Mouse (Mus musculus): ENCODE data around the gene C1qtnf9. TPM values are rescaled to one million over a fixed set of nuclear protein-coding genes. Genes with fewer than 3 reads are reported as not detected.

Gene C1qtnf9
- total and polyA plus RNA-seq, 2 experiments from 2014 or later: not detected

- Histone ChIP-seq H3K36me3 (ENCODE audit: insufficient read depth) (peaks cover 28% of the 10 kb centered on the region), H3K4me1 (ENCODE audit: insufficient read depth) (no peaks in the 10 kb centered on the region), H3K4me2 (ENCODE audit: low read depth) (no peak overlapping the region), H3K4me3 (ENCODE audit: low read depth, low read length) (no peak overlapping the region), H3K9ac (no peak overlapping the region), H3K27me3 (ENCODE audit: insufficient read depth, low read length) (no peaks in the 10 kb centered on the region), H3K27ac (ENCODE audit: low read depth, low read length) (no peak overlapping the region), H3K9me3 (ENCODE audit: low read length) (no peaks in the 10 kb centered on the region)
- DNase-seq (no peak), ATAC-seq (no peak)
- WGBS: 80% methylated on average over 1 of the region's 1 CpGs
- TF ChIP-seq CTCF (IDR thresholded peaks at IDR 0.05; ENCODE audit: low read depth): no peak
These were observed 37.9 kb downstream of the C1qtnf9 start for GRCm38 (mm10) chr14:60805871-60806270.

- no peaks in the 10 kb centered on the region for H3K4me1 ChIP-seq (ENCODE audit: insufficient read depth)
- no peak overlapping the region for H3K27ac ChIP-seq (ENCODE audit: low read depth, low read length)
- H3K9ac ChIP-seq: no peak overlapping the region
- ATAC-seq: no peak
- no peak for DNase-seq
- 61% methylated on average over 11 of the region's 11 CpGs for WGBS
- H3K27me3 ChIP-seq (ENCODE audit: insufficient read depth, low read length): no peaks in the 10 kb centered on the region
- peaks cover 26% of the 10 kb centered on the region for H3K36me3 ChIP-seq (ENCODE audit: insufficient read depth)
- no peak overlapping the region for H3K4me3 ChIP-seq (ENCODE audit: low read depth, low read length)
- H3K4me2 ChIP-seq (ENCODE audit: low read depth): no peak overlapping the region
- no peak for TF ChIP-seq CTCF (IDR thresholded peaks at IDR 0.05; ENCODE audit: low read depth)
- H3K9me3 ChIP-seq (ENCODE audit: low read length): no peaks in the 10 kb centered on the region
These were observed 39.0 kb downstream of the C1qtnf9 start for GRCm38 (mm10) chr14:60806891-60807344.

GRCm38 (mm10) chr14:60809881-60810280, 41.9 kb downstream of the C1qtnf9 start:
- Histone ChIP-seq H3K36me3 (ENCODE audit: insufficient read depth) (peaks cover 23% of the 10 kb centered on the region), H3K9ac (no peak overlapping the region), H3K9me3 (ENCODE audit: low read length) (no peaks in the 10 kb centered on the region), H3K4me1 (ENCODE audit: insufficient read depth) (no peaks in the 10 kb centered on the region), H3K4me3 (ENCODE audit: low read depth, low read length) (no peak overlapping the region), H3K27ac (ENCODE audit: low read depth, low read length) (no peak overlapping the region), H3K4me2 (ENCODE audit: low read depth) (no peak overlapping the region), H3K27me3 (ENCODE audit: insufficient read depth, low read length) (no peaks in the 10 kb centered on the region)
- DNase-seq (no peak), ATAC-seq (no peak)
- WGBS: 91% methylated on average over 8 of the region's 8 CpGs
- no peak for TF ChIP-seq CTCF (IDR thresholded peaks at IDR 0.05; ENCODE audit: low read depth)

DNA sequence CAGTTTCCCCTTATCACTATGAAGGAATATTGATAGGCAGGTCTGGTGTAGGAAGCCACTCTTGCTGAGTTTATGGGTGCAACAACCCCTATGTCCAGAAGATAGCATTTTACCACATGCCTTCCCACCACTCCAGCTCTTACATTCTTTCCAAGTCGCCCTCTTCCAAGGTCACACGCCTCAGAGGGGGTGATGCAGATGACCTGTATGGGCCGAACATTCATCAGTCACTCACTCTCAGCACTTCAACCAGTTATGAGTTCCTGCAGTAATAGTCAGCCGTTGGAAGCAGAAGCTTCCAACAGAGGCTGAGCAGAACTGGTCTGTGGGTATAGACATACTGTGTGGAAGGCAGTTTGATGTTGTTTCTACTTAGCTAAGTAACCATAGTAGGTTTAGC, 43.6 kb downstream of the C1qtnf9 start:
- no peak overlapping the region for H3K4me3 ChIP-seq (ENCODE audit: low read depth, low read length)
- no peak for TF ChIP-seq CTCF (IDR thresholded peaks at IDR 0.05; ENCODE audit: low read depth)
- H3K27ac ChIP-seq (ENCODE audit: low read depth, low read length): no peak overlapping the region
- 95% methylated on average over 4 of the region's 4 CpGs for WGBS
- no peak for ATAC-seq
- H3K36me3 ChIP-seq (ENCODE audit: insufficient read depth): peaks cover 16% of the 10 kb centered on the region
- no peak overlapping the region for H3K4me2 ChIP-seq (ENCODE audit: low read depth)
- no peaks in the 10 kb centered on the region for H3K4me1 ChIP-seq (ENCODE audit: insufficient read depth)
- no peak for DNase-seq
- no peaks in the 10 kb centered on the region for H3K27me3 ChIP-seq (ENCODE audit: insufficient read depth, low read length)
- H3K9me3 ChIP-seq (ENCODE audit: low read length): no peaks in the 10 kb centered on the region
- H3K9ac ChIP-seq: no peak overlapping the region

- Histone ChIP-seq H3K4me1 (ENCODE audit: insufficient read depth) (no peaks in the 10 kb centered on the region), H3K4me3 (ENCODE audit: low read depth, low read length) (no peak overlapping the region), H3K27ac (ENCODE audit: low read depth, low read length) (no peak overlapping the region), H3K4me2 (ENCODE audit: low read depth) (no peak overlapping the region), H3K27me3 (ENCODE audit: insufficient read depth, low read length) (no peaks in the 10 kb centered on the region), H3K36me3 (ENCODE audit: insufficient read depth) (peaks cover 12% of the 10 kb centered on the region), H3K9me3 (ENCODE audit: low read length) (no peaks in the 10 kb centered on the region), H3K9ac (no peak overlapping the region)
- TF ChIP-seq CTCF (IDR thresholded peaks at IDR 0.05; ENCODE audit: low read depth): no peak
- 85% methylated on average over 5 of the region's 5 CpGs for WGBS
- DNase-seq (no peak), ATAC-seq (no peak)
These were observed 47.2 kb downstream of the C1qtnf9 start for GRCm38 (mm10) chr14:60815098-60815497.

DNA sequence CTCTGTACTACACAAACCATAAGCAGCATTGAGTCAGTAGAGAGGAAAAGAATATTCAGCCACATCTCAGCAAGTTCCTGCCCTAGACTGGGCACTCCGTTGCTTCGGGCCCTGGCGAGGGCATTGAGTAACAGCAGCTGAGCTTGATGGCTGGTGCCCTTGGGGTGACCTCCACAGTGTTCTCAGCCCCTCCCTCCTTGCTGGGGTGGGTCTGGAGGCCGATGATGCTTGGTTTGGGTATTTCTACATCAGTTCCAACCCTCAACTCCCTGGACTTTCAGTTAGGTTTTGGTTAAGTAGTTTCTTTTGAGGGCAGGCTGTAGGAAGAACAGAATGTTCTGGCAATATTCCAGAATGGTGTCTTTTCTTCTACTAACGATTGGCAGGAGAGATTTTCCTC, 50.1 kb downstream of the C1qtnf9 start:
- Histone ChIP-seq H3K36me3 (ENCODE audit: insufficient read depth) (peaks cover 8% of the 10 kb centered on the region), H3K9me3 (ENCODE audit: low read length) (no peaks in the 10 kb centered on the region), H3K9ac (no peak overlapping the region), H3K4me1 (ENCODE audit: insufficient read depth) (no peaks in the 10 kb centered on the region), H3K4me3 (ENCODE audit: low read depth, low read length) (no peak overlapping the region), H3K4me2 (ENCODE audit: low read depth) (no peak overlapping the region), H3K27ac (ENCODE audit: low read depth, low read length) (no peak overlapping the region), H3K27me3 (ENCODE audit: insufficient read depth, low read length) (no peaks in the 10 kb centered on the region)
- no peak for DNase-seq
- WGBS: 72% methylated on average over 5 of the region's 5 CpGs
- ATAC-seq: no peak
- TF ChIP-seq CTCF (IDR thresholded peaks at IDR 0.05; ENCODE audit: low read depth): no peak

- Histone ChIP-seq H3K9me3 (ENCODE audit: low read length) (0 out of 2 replicates have a peak, but pooled peaks cover 4% of the 10 kb centered on the region), H3K27ac (ENCODE audit: low read depth, low read length) (no peak overlapping the region), H3K4me1 (ENCODE audit: insufficient read depth) (no peaks in the 10 kb centered on the region), H3K4me2 (ENCODE audit: low read depth) (no peak overlapping the region), H3K27me3 (ENCODE audit: insufficient read depth, low read length) (no peaks in the 10 kb centered on the region), H3K4me3 (ENCODE audit: low read depth, low read length) (no peak overlapping the region), H3K36me3 (ENCODE audit: insufficient read depth) (peaks cover 19% of the 10 kb centered on the region), H3K9ac (no peak overlapping the region)
- ATAC-seq: no peak
- no peak for DNase-seq
- TF ChIP-seq CTCF (IDR thresholded peaks at IDR 0.05; ENCODE audit: low read depth): no peak
- WGBS: 94% methylated on average over 2 of the region's 2 CpGs
These were observed 62.2 kb downstream of the C1qtnf9 start for GRCm38 (mm10) chr14:60830096-60830495.

Other genes starting within 250 kb of the C1qtnf9 start
- gene Spata13, start 134.1 kb upstream of the C1qtnf9 start, total RNA-seq (2014; rRNA removed): 28.1 and 43.6 TPM in 2 replicates
- 10.7 and 17.3 TPM in 2 replicates for gene Spata13, start 134.1 kb upstream of the C1qtnf9 start, polyA plus RNA-seq (2015; fragmentation: Nextera tagmentation; extraction: Ambion mirVana)
- gene Mipep, start 16.4 kb downstream of the C1qtnf9 start, total RNA-seq (2014; rRNA removed): 26.6 and 27.4 TPM in 2 replicates
- gene Mipep, start 16.4 kb downstream of the C1qtnf9 start, polyA plus RNA-seq (2015; fragmentation: Nextera tagmentation; extraction: Ambion mirVana): 18.3 and 19.4 TPM in 2 replicates